Mouse (Mus musculus) ES-E14 (cell line): ENCODE measurements around the gene Rapgef3.

ENCODE experiments used
- HCFC1 ChIP-seq: IDR thresholded peaks from 2 replicates; pipeline ENCODE4 v1.6.1; 2012; ENCODE audit warnings: low read length, inconsistent platforms, borderline replicate concordance; ENCODE audit not compliant: insufficient read depth
- ZC3H11A ChIP-seq: IDR thresholded peaks from 2 replicates; pipeline ENCODE4 v1.6.1; 2012; ENCODE audit warnings: low read depth, mild to moderate bottlenecking, inconsistent platforms, low read length, borderline replicate concordance

DNA sequence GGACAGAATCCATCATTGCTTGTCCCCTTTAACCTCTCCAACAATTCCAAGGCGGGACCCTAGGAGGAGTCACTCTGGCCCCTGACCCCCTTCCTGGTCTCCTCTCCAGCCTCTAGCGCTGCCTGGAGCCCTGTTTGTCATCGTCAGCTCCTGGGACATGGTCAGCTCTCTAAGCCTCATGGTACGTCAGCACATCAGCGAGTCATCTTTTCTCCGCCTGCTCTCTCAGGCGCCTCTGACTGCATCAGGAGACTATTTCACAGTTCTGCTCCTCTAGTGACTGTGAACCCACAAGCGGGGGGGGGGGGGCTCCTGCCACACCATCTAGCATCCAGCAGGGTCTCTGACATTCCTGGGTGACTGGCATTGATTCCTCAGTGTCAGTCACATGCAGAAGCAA is 12.4 kb downstream of the Rapgef3 start:
- TF ChIP-seq HCFC1 (no peak), ZC3H11A (no peak)
